Mouse (Mus musculus) liver, embryonic 14.5 days (tissue): ENCODE data around the gene Ptafr.

ENCODE experiments used
- CTCF ChIP-seq: IDR thresholded peaks from 2 replicates; pipeline ENCODE4 v1.5.1; 2016; ENCODE audit warnings: antibody characterized with exemption, low read depth, control low read depth
- EP300 ChIP-seq: IDR thresholded peaks from 2 replicates; pipeline ENCODE4 v1.6.1; 2016; ENCODE audit warnings: antibody characterized with exemption, low read depth

- TF ChIP-seq CTCF (no peak), EP300 (no peak)
Observed at GRCm38 (mm10) chr4:132599764-132600163, 35.9 kb downstream of the Ptafr start.
